Mouse (Mus musculus) heart, embryonic 14.5 days (tissue): ENCODE data around the gene Cpe. TPM values are rescaled to one million over a fixed set of nuclear protein-coding genes. Genes with fewer than 3 reads are reported as not detected.

Experiments used
- ATAC-seq: fragments of 200-750 bp; cut with Nextera tagmentation; 2 replicates; pipeline ENCODE4 v1.8.0; 2017; ENCODE audit warnings: low read depth, moderate TSS enrichment; ENCODE audit not compliant: insufficient number of reproducible peaks, insufficient read depth, low FRiP score
- H3K27ac ChIP-seq, 2 experiments: fragments of 200-500 bp in 1 of 2; fragments of 300-500 bp in 1 of 2; sonication (generic) in 1 of 2; replicated peaks in 1 of 2; 2 replicates each; pipeline ENCODE4 v1.5.1; 2012 to 2014; ENCODE audit warnings: low read depth in 2 of 2, low read length in 2 of 2, control low read depth in 1 of 2, mild to moderate bottlenecking in 1 of 2, mixed read lengths in 1 of 2; ENCODE audit not compliant: control insufficient read depth in 1 of 2, insufficient read depth in 1 of 2
- H3K27me3 ChIP-seq: fragments of 300-500 bp; sonication (generic); 2 replicates; pipeline ENCODE4 v1.6.1; 2014; ENCODE audit warnings: mild to moderate bottlenecking, low read length, control low read depth; ENCODE audit not compliant: control insufficient read depth, insufficient read depth
- H3K36me3 ChIP-seq: fragments of 300-500 bp; sonication (generic); 2 replicates; pipeline ENCODE4 v1.6.1; 2014; ENCODE audit warnings: mild to moderate bottlenecking, control low read depth, low read length, mixed read lengths; ENCODE audit not compliant: control insufficient read depth, insufficient read depth
- H3K4me1 ChIP-seq, 2 experiments: fragments of 200-500 bp in 1 of 2; fragments of 300-500 bp in 1 of 2; sonication (generic) in 1 of 2; 2 replicates each; pipeline ENCODE4 v1.6.1; 2012 to 2014; ENCODE audit warnings: low read length in 2 of 2, control low read depth in 1 of 2, mixed read lengths in 1 of 2; ENCODE audit not compliant: control insufficient read depth in 2 of 2, insufficient read depth in 2 of 2
- H3K4me2 ChIP-seq: fragments of 300-500 bp; sonication (generic); 2 replicates; pipeline ENCODE4 v1.6.1; 2014; ENCODE audit warnings: mild to moderate bottlenecking, low read length
- H3K4me3 ChIP-seq, 2 experiments: fragments of 200-500 bp in 1 of 2; fragments of 300-500 bp in 1 of 2; sonication (generic) in 1 of 2; 2 replicates each; pipeline ENCODE4 v1.5.1; 2012 to 2014; ENCODE audit warnings: low read length in 2 of 2, mild to moderate bottlenecking in 2 of 2, control low read depth in 1 of 2, low read depth in 1 of 2, moderate library complexity in 1 of 2; ENCODE audit not compliant: control insufficient read depth in 1 of 2, insufficient read depth in 1 of 2
- H3K9ac ChIP-seq: fragments of 300-500 bp; sonication (generic); 2 replicates; pipeline ENCODE4 v1.6.1; 2014; ENCODE audit warnings: mild to moderate bottlenecking, low read length
- H3K9me3 ChIP-seq: fragments of 300-500 bp; sonication (generic); 2 replicates; pipeline ENCODE4 v1.6.1; 2016; ENCODE audit warnings: low read length, control low read depth; ENCODE audit not compliant: control insufficient read depth
- WGBS: fragments of 180-500 bp; shearing (Covaris S2); extraction: QIAGEN DNeasy Blood & Tissue Kit; methylation state at CpG from one replicate; pipeline ENCODE4 v1.1.7; 2014; 5-methylcytosine and 5-hydroxymethylcytosine counted together
- polyA plus RNA-seq: library from polyadenylated mRNA; unstranded; fragments of >200 nt; fragmentation: Nextera tagmentation; extraction: Ambion mirVana; gene quantifications from 2 replicates; pipeline ENCODE4 v1.2.1, GENCODE M21; 2014

Cpe gene
- polyA plus RNA-seq, 1 experiment from 2014 or later = 295 TPM

- 89% methylated on average over 7 of the region's 7 CpGs for WGBS
- Histone ChIP-seq H3K27ac (no peak overlapping the region), H3K9ac (no peak overlapping the region), H3K4me1 (peaks cover 0 to 10% of the 10 kb centered on the region in 2 experiments; a peak in 2 of 4 replicates), H3K4me3 (no peak overlapping the region), H3K9me3 (no peaks in the 10 kb centered on the region), H3K36me3 (peaks cover 58% of the 10 kb centered on the region), H3K4me2 (no peak overlapping the region), H3K27me3 (no peaks in the 10 kb centered on the region)
- no peak for ATAC-seq
Observed at GRCm38 (mm10) chr8:64728156-64728555, 35.3 kb upstream of the Cpe start.

- H3K36me3 ChIP-seq = peaks cover 72% of the 10 kb centered on the region
Observed at GRCm38 (mm10) chr8:64726190-64726695, 33.4 kb upstream of the Cpe start.

GRCm38 (mm10) chr8:64723206-64723605 lies 30.4 kb upstream of the Cpe start:
- Histone ChIP-seq H3K4me1 (no peaks in the 10 kb centered on the region), H3K27me3 (no peaks in the 10 kb centered on the region), H3K27ac (no peak overlapping the region), H3K4me3 (no peak overlapping the region), H3K9ac (no peak overlapping the region), H3K4me2 (no peak overlapping the region), H3K36me3 (peaks cover 83% of the 10 kb centered on the region), H3K9me3 (no peaks in the 10 kb centered on the region)
- 93% methylated on average over 2 of the region's 2 CpGs for WGBS
- ATAC-seq = no peak

More at GRCm38 (mm10) chr8:64726190-64726695, 33.4 kb upstream of the Cpe start:
- H3K4me3 ChIP-seq = no peak overlapping the region
- no peaks in the 10 kb centered on the region for H3K4me1 ChIP-seq
- H3K27ac ChIP-seq = no peak overlapping the region
- no peak overlapping the region for H3K4me2 ChIP-seq
- ATAC-seq = no peak
- H3K9me3 ChIP-seq = no peaks in the 10 kb centered on the region
- H3K9ac ChIP-seq = no peak overlapping the region
- WGBS = 80% methylated on average over 4 of the region's 4 CpGs
- no peaks in the 10 kb centered on the region for H3K27me3 ChIP-seq

- no peak overlapping the region for H3K4me3 ChIP-seq
- no peak overlapping the region for H3K4me2 ChIP-seq
- no peaks in the 10 kb centered on the region for H3K4me1 ChIP-seq
- WGBS = 78% methylated on average over 7 of the region's 7 CpGs
- no peak for ATAC-seq
- H3K27me3 ChIP-seq = no peaks in the 10 kb centered on the region
- no peaks in the 10 kb centered on the region for H3K9me3 ChIP-seq
- H3K9ac ChIP-seq = no peak overlapping the region
- no peak overlapping the region for H3K27ac ChIP-seq
- H3K36me3 ChIP-seq = peaks cover 56% of the 10 kb centered on the region
Observed at GRCm38 (mm10) chr8:64717868-64718267, 25.0 kb upstream of the Cpe start.

- no peaks in the 10 kb centered on the region for H3K9me3 ChIP-seq
- no peak for ATAC-seq
- no peak overlapping the region for H3K9ac ChIP-seq
- peaks cover 10% of the 10 kb centered on the region for H3K36me3 ChIP-seq
- no peak overlapping the region for H3K4me3 ChIP-seq
- H3K27me3 ChIP-seq = no peaks in the 10 kb centered on the region
- 83% methylated on average over 7 of the region's 7 CpGs for WGBS
- no peak overlapping the region for H3K27ac ChIP-seq
- H3K4me1 ChIP-seq = peaks cover 0 to 8% of the 10 kb centered on the region in 2 experiments; a peak in 1 of 4 replicates
- no peak overlapping the region for H3K4me2 ChIP-seq
Observed at GRCm38 (mm10) chr8:64712499-64712898, 19.6 kb upstream of the Cpe start.

GRCm38 (mm10) chr8:64711544-64711943 lies 18.7 kb upstream of the Cpe start:
- Histone ChIP-seq H3K9me3 (no peaks in the 10 kb centered on the region), H3K36me3 (peaks cover under 1% of the 10 kb centered on the region; the same call in 1 of the 2 replicates), H3K9ac (no peak overlapping the region), H3K27me3 (no peaks in the 10 kb centered on the region), H3K4me1 (peaks cover 0 to 8% of the 10 kb centered on the region in 2 experiments; a peak in 1 of 4 replicates), H3K4me3 (no peak overlapping the region), H3K4me2 (no peak overlapping the region), H3K27ac (no peak overlapping the region)
- WGBS = 26% methylated on average over 1 of the region's 1 CpGs
- no peak for ATAC-seq

GRCm38 (mm10) chr8:64707481-64707880 lies 14.6 kb upstream of the Cpe start:
- H3K4me2 ChIP-seq = no peak overlapping the region
- H3K4me3 ChIP-seq = no peak overlapping the region
- ATAC-seq = no peak
- H3K36me3 ChIP-seq = no peaks in the 10 kb centered on the region
- H3K4me1 ChIP-seq = peaks cover 0 to 8% of the 10 kb centered on the region in 2 experiments; a peak in 1 of 4 replicates
- H3K9me3 ChIP-seq = no peaks in the 10 kb centered on the region
- H3K27me3 ChIP-seq = no peaks in the 10 kb centered on the region
- H3K9ac ChIP-seq = no peak overlapping the region
- H3K27ac ChIP-seq = no peak overlapping the region

GRCm38 (mm10) chr8:64703191-64703590 lies 10.3 kb upstream of the Cpe start:
- no peak for ATAC-seq
- Histone ChIP-seq H3K9ac (no peak overlapping the region), H3K4me3 (no peak overlapping the region), H3K27ac (no peak overlapping the region), H3K27me3 (no peaks in the 10 kb centered on the region), H3K4me1 (no peaks in the 10 kb centered on the region), H3K9me3 (no peaks in the 10 kb centered on the region), H3K4me2 (no peak overlapping the region), H3K36me3 (no peaks in the 10 kb centered on the region)
- WGBS = 78% methylated on average over 1 of the region's 1 CpGs
